Mouse (Mus musculus): ENCODE results near the gene Bpgm. TPM values are rescaled to one million over a fixed set of nuclear protein-coding genes. Genes with fewer than 3 reads are reported as not detected.

The Bpgm gene
- total RNA-seq, 2 experiments from 2014 or later: 87.2 to 92.8 TPM

GRCm38 (mm10) chr6:34544207-34544602 is 68.2 kb downstream of the Bpgm start:
- DNase-seq: no peak
- TF ChIP-seq CTCF (IDR thresholded peaks at IDR 0.05): no peak
- intact Hi-C loops (cut with DNase I): no loop called here
- no peak overlapping the region for H3K27ac ChIP-seq
- no peak overlapping the region for H3K4me3 ChIP-seq

GRCm38 (mm10) chr6:34545286-34545685 is 69.3 kb downstream of the Bpgm start:
- no peak for DNase-seq
- TF ChIP-seq CTCF (IDR thresholded peaks at IDR 0.05): no peak
- no peak overlapping the region for H3K4me3 ChIP-seq
- no peak overlapping the region; the same call in 1 of the 2 replicates for H3K27ac ChIP-seq
- intact Hi-C loops (cut with DNase I): loop anchor here (5.0 kb wide), 1 partner anchor 52 kb away; the partner anchor contains the start of gene Cald1

DNA sequence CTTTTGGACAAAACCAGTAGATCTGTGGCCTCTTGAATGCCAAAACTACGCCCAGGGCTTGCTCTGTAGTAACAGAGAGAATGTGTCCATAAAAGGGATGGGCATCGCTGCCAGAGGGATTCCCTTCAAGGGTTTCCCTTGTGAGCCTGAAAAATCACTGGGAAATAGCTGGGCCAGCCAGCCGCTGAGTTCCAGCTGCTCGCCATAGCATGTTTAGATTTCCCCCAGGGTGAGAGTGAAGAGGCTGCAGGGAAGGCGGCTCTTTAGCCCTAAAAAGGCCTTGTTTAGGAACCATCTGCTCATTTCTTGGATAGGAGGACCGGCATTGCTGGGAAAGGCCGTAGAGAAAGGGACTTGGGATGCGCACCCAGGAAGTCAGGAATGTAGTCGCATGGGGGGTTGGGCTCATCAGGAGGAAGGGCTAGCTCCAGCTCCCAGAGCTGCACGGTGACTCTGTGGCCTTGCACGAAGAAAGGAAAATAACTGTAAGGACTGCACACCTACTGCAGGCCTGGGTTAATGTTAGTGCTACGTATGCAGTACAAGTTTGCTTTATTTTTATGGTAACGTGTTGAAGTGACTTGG is 72.5 kb downstream of the Bpgm start:
- intact Hi-C loops (cut with DNase I): loop anchor here (2.0 to 5.0 kb wide), 2 partner anchors 49 to 206 kb away; partner anchors contain the start of gene Cald1
- Histone ChIP-seq H3K27ac (peak overlapping the region; percentile 46), H3K4me3 (peak overlapping the region; percentile 49)
- no peak for DNase-seq
- no peak for TF ChIP-seq CTCF (IDR thresholded peaks at IDR 0.05)

DNA sequence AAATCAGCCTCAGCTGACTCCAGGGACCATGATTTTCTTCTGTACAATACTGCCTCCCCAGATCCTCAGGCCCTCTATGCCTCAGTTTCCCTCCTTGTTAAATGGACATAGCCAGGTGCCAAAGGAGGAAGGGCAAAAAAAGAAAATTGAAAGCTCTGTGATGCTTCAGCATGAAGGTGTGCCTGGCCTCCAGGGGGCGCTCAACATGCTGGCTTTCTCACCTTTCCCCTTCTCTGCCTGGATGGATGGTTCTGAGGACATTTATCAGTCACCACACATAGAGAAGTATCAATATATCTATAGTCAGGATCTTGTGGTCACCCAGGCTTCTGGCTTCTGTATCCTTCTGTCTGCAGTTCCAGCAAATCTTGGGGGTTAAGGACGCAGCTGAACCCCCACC is 73.0 kb downstream of the Bpgm start:
- DNase-seq: peak; percentile 79
- TF ChIP-seq CTCF (IDR thresholded peaks at IDR 0.05): peak; percentile 86
- intact Hi-C loops (cut with DNase I): loop anchor here (2.0 to 5.0 kb wide), 2 partner anchors 48 to 206 kb away; partner anchors contain the start of gene Cald1

GRCm38 (mm10) chr6:34552489-34553157 is 76.6 kb downstream of the Bpgm start:
- no peak for TF ChIP-seq CTCF (IDR thresholded peaks at IDR 0.05)
- H3K27ac ChIP-seq: no peak overlapping the region
- no peak for DNase-seq
- intact Hi-C loops (cut with DNase I): no loop called here
- no peak overlapping the region for H3K4me3 ChIP-seq

More for the DNA sequence above, 73.0 kb downstream of the Bpgm start:
- H3K27ac ChIP-seq: peak overlapping the region; percentile 46; the same call in 1 of the 2 replicates
- H3K4me3 ChIP-seq: peak overlapping the region; percentile 49

DNA sequence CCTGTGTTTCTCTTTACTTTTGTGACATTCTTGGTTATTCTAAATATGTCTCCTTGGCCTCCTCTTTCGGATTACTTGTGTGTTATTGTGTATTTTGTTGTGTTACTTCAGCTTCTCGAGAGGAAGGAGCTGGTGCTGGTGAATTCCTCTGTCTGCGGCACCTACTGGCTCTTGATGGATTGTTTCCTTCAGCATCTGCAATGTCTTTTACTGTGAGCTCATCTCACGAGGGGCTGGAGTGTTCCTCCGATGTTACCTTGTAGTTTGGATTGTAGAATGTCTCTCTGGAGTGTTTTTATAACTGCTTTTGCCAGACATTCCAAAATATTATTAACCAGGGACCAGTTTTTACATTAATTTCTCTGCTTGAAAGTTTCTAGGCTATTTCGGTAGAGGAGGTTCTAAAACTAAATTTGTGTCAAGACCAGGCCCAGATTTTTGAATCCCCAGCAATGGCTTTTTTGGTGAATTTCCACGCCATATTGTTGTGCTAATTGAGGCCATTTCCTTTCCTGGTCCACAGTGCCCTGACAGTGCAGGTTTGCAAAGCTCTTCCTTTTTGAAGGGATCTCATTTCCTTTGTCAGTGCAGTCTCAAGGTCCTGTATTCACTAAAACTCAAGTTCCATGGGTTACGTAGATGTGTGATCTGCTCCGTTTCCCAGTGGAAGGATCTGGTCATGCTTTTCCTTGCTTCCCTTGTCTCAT is 78.4 kb downstream of the Bpgm start:
- no peak overlapping the region for H3K4me3 ChIP-seq
- intact Hi-C loops (cut with DNase I): no loop called here
- TF ChIP-seq CTCF (IDR thresholded peaks at IDR 0.05): no peak
- no peak for DNase-seq
- H3K27ac ChIP-seq: no peak overlapping the region; the same call in none of the 2 replicates

Other genes with a start within 250 kb of the Bpgm start
- 100 to 1,000 TPM; 140 to 194 TPM for gene Akr1b3, start 158.7 kb upstream of the Bpgm start, total RNA-seq (2021)
- gene Akr1b8, start 122.1 kb upstream of the Bpgm start, total RNA-seq (2021): 1 to 10 TPM; 1.7 to 1.9 TPM
- 10 to 100 TPM; 48.5 to 62.6 TPM for gene Akr1b10, start 92.0 kb upstream of the Bpgm start, total RNA-seq (2021)
- not detected for gene Akr1b7, start 63.9 kb upstream of the Bpgm start, total RNA-seq (2021)
- 10 to 100 TPM; 23.9 to 39.9 TPM for gene Cald1, start 122.3 kb downstream of the Bpgm start, total RNA-seq (2021)